Mouse (Mus musculus) intestine, postnatal 0 days (tissue): ENCODE data around the gene Tnfaip8l1. TPM values are rescaled to one million over a fixed set of nuclear protein-coding genes. Genes with fewer than 3 reads are reported as not detected.

Experiments
- ATAC-seq: fragments of 200-750 bp; cut with Nextera tagmentation; 2 replicates; pipeline ENCODE4 v1.8.0; 2017; ENCODE audit warnings: mild to moderate bottlenecking, moderate TSS enrichment, moderate library complexity
- H3K27ac ChIP-seq: fragments of 300-500 bp; sonication (generic); 2 replicates; pipeline ENCODE4 v1.5.1; 2014; ENCODE audit warnings: mild to moderate bottlenecking, low read depth, low read length, moderate library complexity
- H3K27me3 ChIP-seq: fragments of 300-500 bp; sonication (generic); replicated peaks from 2 replicates; pipeline ENCODE4 v1.6.1; 2014; ENCODE audit warnings: low read length, mixed read lengths; ENCODE audit not compliant: control insufficient read depth, insufficient read depth
- H3K36me3 ChIP-seq: fragments of 300-500 bp; sonication (generic); 2 replicates; pipeline ENCODE4 v1.6.1; 2014; ENCODE audit warnings: mild to moderate bottlenecking, moderate library complexity; ENCODE audit not compliant: control insufficient read depth, insufficient read depth
- H3K4me1 ChIP-seq: fragments of 300-500 bp; sonication (generic); replicated peaks from 2 replicates; pipeline ENCODE4 v1.6.1; 2014; ENCODE audit warnings: antibody characterized with exemption, low read length, mixed read lengths; ENCODE audit not compliant: control insufficient read depth, insufficient read depth
- H3K4me2 ChIP-seq: fragments of 300-500 bp; sonication (generic); replicated peaks from 2 replicates; pipeline ENCODE4 v1.6.1; 2014; ENCODE audit warnings: low read depth, mild to moderate bottlenecking, moderate library complexity
- H3K4me3 ChIP-seq: fragments of 300-500 bp; sonication (generic); 2 replicates; pipeline ENCODE4 v1.5.1; 2014; ENCODE audit warnings: low read depth, low read length
- H3K9ac ChIP-seq: fragments of 300-500 bp; sonication (generic); 2 replicates; pipeline ENCODE4 v1.6.1; 2014; ENCODE audit warnings: mild to moderate bottlenecking, low read depth, low read length
- H3K9me3 ChIP-seq: fragments of 300-500 bp; sonication (generic); 2 replicates; pipeline ENCODE4 v1.6.1; 2016; ENCODE audit warnings: mixed run types; ENCODE audit not compliant: control insufficient read depth
- CTCF ChIP-seq: sonication (generic); IDR thresholded peaks from 2 replicates; pipeline ENCODE4 v1.5.1; 2016; ENCODE audit warnings: low read depth, mild to moderate bottlenecking, control low read depth, antibody characterized with exemption, moderate library complexity
- WGBS: fragments of 180-500 bp; shearing (Covaris S2); extraction: QIAGEN DNeasy Blood & Tissue Kit; methylation state at CpG from one replicate; pipeline ENCODE4 v1.1.7; 2014; 5-methylcytosine and 5-hydroxymethylcytosine counted together
- polyA plus RNA-seq: library from polyadenylated mRNA; unstranded; fragments of >200 nt; fragmentation: Nextera tagmentation; extraction: Ambion mirVana; gene quantifications from 2 replicates; pipeline ENCODE4 v1.2.1, GENCODE M21; 2015

Gene Tnfaip8l1
- polyA plus RNA-seq, 1 experiment from 2014 or later, result 5.1 TPM

GRCm38 (mm10) chr17:56153643-56154042 is 8.6 kb upstream of the Tnfaip8l1 start:
- peak; percentile 73 for ATAC-seq
- no peak overlapping the region for H3K4me3 ChIP-seq

GRCm38 (mm10) chr17:56159729-56160128 is 2.5 kb upstream of the Tnfaip8l1 start:
- H3K36me3 ChIP-seq, result no peaks in the 10 kb centered on the region
- peak; percentile 97 for TF ChIP-seq CTCF
- H3K4me3 ChIP-seq, result no peak overlapping the region
- 4% methylated on average over 9 of the region's 9 CpGs for WGBS
- no peak overlapping the region for H3K4me2 ChIP-seq
- H3K9ac ChIP-seq, result no peak overlapping the region
- H3K27ac ChIP-seq, result no peak overlapping the region
- no peak for ATAC-seq
- H3K27me3 ChIP-seq, result peaks cover 16% of the 10 kb centered on the region
- peaks cover 3% of the 10 kb centered on the region; the same call in 1 of the 2 replicates for H3K4me1 ChIP-seq
- H3K9me3 ChIP-seq, result no peaks in the 10 kb centered on the region

More at GRCm38 (mm10) chr17:56153643-56154042, 8.6 kb upstream of the Tnfaip8l1 start:
- no peak overlapping the region for H3K9ac ChIP-seq
- no peak overlapping the region for H3K27ac ChIP-seq
- peaks cover 28% of the 10 kb centered on the region for H3K27me3 ChIP-seq
- no peak overlapping the region for H3K4me2 ChIP-seq
- no peaks in the 10 kb centered on the region; the same call in 1 of the 2 replicates for H3K4me1 ChIP-seq
- 24% methylated on average over 9 of the region's 9 CpGs for WGBS
- no peaks in the 10 kb centered on the region for H3K9me3 ChIP-seq
- H3K36me3 ChIP-seq, result no peaks in the 10 kb centered on the region
- TF ChIP-seq CTCF, result no peak

GRCm38 (mm10) chr17:56163523-56164102 is 1.3 kb downstream of the Tnfaip8l1 start:
- Histone ChIP-seq H3K4me3 (no peak overlapping the region), H3K4me2 (peak overlapping the region; percentile 70), H3K9ac (no peak overlapping the region), H3K36me3 (no peaks in the 10 kb centered on the region), H3K27me3 (peaks cover under 1% of the 10 kb centered on the region; the same call in 1 of the 2 replicates), H3K9me3 (no peaks in the 10 kb centered on the region), H3K4me1 (peaks cover 3% of the 10 kb centered on the region; the same call in 1 of the 2 replicates), H3K27ac (peak overlapping the region; percentile 46; the same call in 1 of the 2 replicates)
- WGBS, result 29% methylated on average over 6 of the region's 6 CpGs
- TF ChIP-seq CTCF, result no peak
- ATAC-seq, result peak; percentile 66

DNA sequence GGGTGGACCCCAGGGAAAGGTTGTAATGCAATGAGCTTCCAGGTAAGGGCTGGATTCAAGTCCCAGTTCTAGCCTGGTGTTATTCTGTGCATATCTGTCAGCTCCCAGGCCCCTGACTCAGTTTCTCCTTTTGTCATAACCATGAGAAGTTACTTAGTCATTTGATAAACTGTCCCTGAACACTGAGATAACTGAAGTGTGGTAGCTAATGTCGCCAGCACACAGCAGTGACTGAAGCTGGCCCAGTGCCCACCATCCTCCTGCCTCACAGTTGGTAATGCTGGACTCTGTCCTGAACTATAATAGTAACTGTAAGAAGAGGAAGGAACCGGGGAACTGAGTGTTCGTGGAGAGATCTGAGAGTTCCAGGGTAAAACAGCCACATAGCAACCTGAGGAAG is 2.2 kb downstream of the Tnfaip8l1 start:
- no peak overlapping the region for H3K4me2 ChIP-seq
- H3K9ac ChIP-seq, result no peak overlapping the region
- H3K27ac ChIP-seq, result no peak overlapping the region
- peaks cover 3% of the 10 kb centered on the region; the same call in 1 of the 2 replicates for H3K4me1 ChIP-seq
- H3K27me3 ChIP-seq, result no peaks in the 10 kb centered on the region
- no peaks in the 10 kb centered on the region for H3K9me3 ChIP-seq
- ATAC-seq, result no peak
- H3K4me3 ChIP-seq, result no peak overlapping the region
- TF ChIP-seq CTCF, result no peak
- no peaks in the 10 kb centered on the region for H3K36me3 ChIP-seq
- 64% methylated on average over 3 of the region's 3 CpGs for WGBS

GRCm38 (mm10) chr17:56165671-56166070 is 3.4 kb downstream of the Tnfaip8l1 start:
- H3K4me1 ChIP-seq, result peaks cover 3% of the 10 kb centered on the region; the same call in 1 of the 2 replicates
- no peak overlapping the region for H3K4me2 ChIP-seq
- TF ChIP-seq CTCF, result no peak
- H3K4me3 ChIP-seq, result no peak overlapping the region
- no peak for ATAC-seq
- H3K9me3 ChIP-seq, result no peaks in the 10 kb centered on the region
- WGBS, result 57% methylated on average over 11 of the region's 11 CpGs
- H3K9ac ChIP-seq, result no peak overlapping the region
- no peaks in the 10 kb centered on the region for H3K27me3 ChIP-seq
- no peaks in the 10 kb centered on the region for H3K36me3 ChIP-seq
- H3K27ac ChIP-seq, result no peak overlapping the region

- ATAC-seq, result 0 out of 2 replicates have a peak, but pooled peaks have one; percentile 22
- Histone ChIP-seq H3K9ac (no peak overlapping the region), H3K4me3 (no peak overlapping the region), H3K4me1 (no peaks in the 10 kb centered on the region), H3K9me3 (no peaks in the 10 kb centered on the region), H3K27ac (peak overlapping the region; percentile 35; the same call in 1 of the 2 replicates), H3K27me3 (no peaks in the 10 kb centered on the region), H3K36me3 (peaks cover 6% of the 10 kb centered on the region; the same call in 1 of the 2 replicates), H3K4me2 (no peak overlapping the region)
- no peak for TF ChIP-seq CTCF
- 60% methylated on average over 6 of the region's 6 CpGs for WGBS
These were observed 7.6 kb downstream of the Tnfaip8l1 start for GRCm38 (mm10) chr17:56169830-56170229.
